Mouse (Mus musculus) embryonic facial prominence, embryonic 10.5 days (tissue): ENCODE measurements around the gene Slc6a21. TPM values are rescaled to one million over a fixed set of nuclear protein-coding genes. Genes with fewer than 3 reads are reported as not detected.

Experiments
- DNase-seq: peaks from one replicate; pipeline ENCODE4 v3.0.0-alpha.2; 2017; ENCODE audit warnings: low spot score
- H3K27ac ChIP-seq: fragments of 300-500 bp; sonication (generic); replicated peaks from 2 replicates; pipeline ENCODE4 v1.5.1; 2016; ENCODE audit warnings: mild to moderate bottlenecking
- H3K27me3 ChIP-seq: fragments of 300-500 bp; sonication (generic); replicated peaks from 2 replicates; pipeline ENCODE4 v1.6.1; 2016; ENCODE audit warnings: low read depth, mild to moderate bottlenecking; ENCODE audit not compliant: poor library complexity, severe bottlenecking
- H3K36me3 ChIP-seq: fragments of 300-500 bp; sonication (generic); replicated peaks from 2 replicates; pipeline ENCODE4 v1.6.1; 2016; ENCODE audit warnings: mild to moderate bottlenecking, moderate library complexity
- H3K4me1 ChIP-seq: fragments of 300-500 bp; sonication (generic); 2 replicates; pipeline ENCODE4 v1.6.1; 2016
- H3K4me3 ChIP-seq: fragments of 300-500 bp; sonication (generic); 2 replicates; pipeline ENCODE4 v1.5.1; 2016; ENCODE audit warnings: mild to moderate bottlenecking, moderate library complexity
- H3K9me3 ChIP-seq: fragments of 300-500 bp; sonication (generic); 2 replicates; pipeline ENCODE4 v1.6.1; 2016; ENCODE audit warnings: mild to moderate bottlenecking
- WGBS: fragments of 180-500 bp; shearing (Covaris S2); methylation state at CpG from one replicate; pipeline ENCODE4 v1.1.7; 2016; 5-methylcytosine and 5-hydroxymethylcytosine counted together
- polyA plus RNA-seq: library from polyadenylated mRNA; unstranded; fragments of >200 nt; fragmentation: Nextera tagmentation; extraction: Ambion mirVana; gene quantifications from 2 replicates; pipeline ENCODE4 v1.2.1, GENCODE M21; 2016

Slc6a21 gene
- polyA plus RNA-seq, 1 experiment from 2014 or later: not detected

GRCm38 (mm10) chr7:45332685-45333425 lies 55.5 kb downstream of the Slc6a21 start:
- peak; percentile 75 for DNase-seq
- Histone ChIP-seq H3K4me1 (peaks cover 43% of the 10 kb centered on the region), H3K4me3 (peak overlapping the region; percentile 73), H3K36me3 (no peaks in the 10 kb centered on the region), H3K27me3 (peaks cover 43% of the 10 kb centered on the region), H3K9me3 (no peaks in the 10 kb centered on the region), H3K27ac (peak overlapping the region; percentile 85)
- WGBS: 3% methylated on average over 22 of the region's 22 CpGs

DNA sequence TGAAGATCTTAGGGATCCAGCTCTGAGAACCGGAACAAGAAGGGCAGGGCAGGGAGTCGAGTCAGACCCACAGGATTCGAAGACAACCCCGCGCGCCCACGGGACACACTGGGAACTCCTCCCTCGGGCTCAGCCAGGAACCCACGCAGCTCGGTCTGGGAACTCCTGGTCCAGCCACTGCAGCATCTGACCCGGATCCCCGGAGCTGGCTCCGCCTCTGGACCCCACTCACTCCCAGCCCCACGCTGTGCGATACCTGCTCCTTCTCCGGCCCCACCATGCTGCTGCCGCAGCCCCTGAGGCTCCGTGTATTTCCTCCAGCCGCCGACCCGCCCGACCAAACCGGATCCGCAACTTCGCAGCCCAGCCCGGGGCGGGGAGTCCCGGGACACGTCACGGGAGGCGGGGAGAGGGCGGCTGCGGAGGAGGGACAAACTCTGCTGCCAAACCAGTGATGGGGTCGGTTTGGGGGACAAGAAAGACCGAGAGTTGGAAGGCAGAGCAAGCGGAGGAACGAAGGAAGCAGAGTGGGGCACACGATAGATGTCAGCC lies 56.2 kb downstream of the Slc6a21 start, which contains the start of gene Trpm4:
Gene Trpm4, minus strand, starts transcription at position 350 of the 552 bp plus-strand sequence.
- WGBS: under 1% methylated on average over 38 of the region's 38 CpGs
- Histone ChIP-seq H3K9me3 (no peaks in the 10 kb centered on the region), H3K27me3 (peaks cover 47% of the 10 kb centered on the region), H3K4me1 (peaks cover 49% of the 10 kb centered on the region), H3K4me3 (peak within 1 kb of the TSS; percentile 73), H3K36me3 (no peaks in the 10 kb centered on the region), H3K27ac (peak within 1 kb of the TSS; percentile 85)
- DNase-seq: peak; percentile 90

- H3K9me3 ChIP-seq: no peaks in the 10 kb centered on the region
- H3K27me3 ChIP-seq: peaks cover 57% of the 10 kb centered on the region
- H3K36me3 ChIP-seq: no peaks in the 10 kb centered on the region
- no peak for DNase-seq
- peak overlapping the region; percentile 73 for H3K4me3 ChIP-seq
- H3K27ac ChIP-seq: peak overlapping the region; percentile 16; the same call in 1 of the 2 replicates
- WGBS: 17% methylated on average over 3 of the region's 3 CpGs
- peaks cover 60% of the 10 kb centered on the region for H3K4me1 ChIP-seq
Measured at GRCm38 (mm10) chr7:45334605-45335004, 57.3 kb downstream of the Slc6a21 start.

DNA sequence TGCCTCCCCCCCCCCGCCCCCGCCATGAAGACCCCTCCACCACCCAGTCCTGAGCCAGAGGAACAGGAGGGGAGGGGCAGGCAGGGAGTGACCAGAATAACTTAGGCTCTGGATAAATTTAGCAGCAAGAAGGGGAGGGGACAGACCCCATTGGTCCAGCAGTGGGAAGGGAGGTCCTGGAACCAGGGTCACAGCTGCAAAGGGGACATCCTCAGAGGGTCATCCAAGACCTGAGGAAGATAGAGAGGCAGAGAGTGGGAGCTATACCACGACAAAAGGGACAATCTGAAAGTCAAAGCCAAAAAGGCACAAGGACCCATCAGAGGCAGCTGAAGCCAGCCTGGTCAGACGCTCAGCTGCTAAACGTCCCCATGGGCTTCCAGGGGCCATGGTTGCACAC lies 57.7 kb downstream of the Slc6a21 start, which contains the start of gene Hrc:
Gene Hrc, plus strand, starts transcription at position 235 of the 400 bp plus-strand sequence.
- H3K27me3 ChIP-seq: peaks cover 57% of the 10 kb centered on the region
- H3K27ac ChIP-seq: peak within 1 kb of the TSS; percentile 16; the same call in 1 of the 2 replicates
- H3K36me3 ChIP-seq: no peaks in the 10 kb centered on the region
- H3K9me3 ChIP-seq: no peaks in the 10 kb centered on the region
- DNase-seq: no peak
- WGBS: 27% methylated on average over 5 of the region's 5 CpGs
- peak within 1 kb of the TSS; percentile 73 for H3K4me3 ChIP-seq
- H3K4me1 ChIP-seq: peaks cover 65% of the 10 kb centered on the region

GRCm38 (mm10) chr7:45336319-45336718 lies 59.0 kb downstream of the Slc6a21 start:
- Histone ChIP-seq H3K36me3 (no peaks in the 10 kb centered on the region), H3K27me3 (peaks cover 57% of the 10 kb centered on the region)
- WGBS: 93% methylated on average over 4 of the region's 4 CpGs

GRCm38 (mm10) chr7:45337469-45337868 lies 60.2 kb downstream of the Slc6a21 start:
- WGBS: 9% methylated on average over 4 of the region's 4 CpGs
- Histone ChIP-seq H3K27ac (no peak overlapping the region), H3K4me3 (peak overlapping the region; percentile 75), H3K36me3 (no peaks in the 10 kb centered on the region), H3K4me1 (peaks cover 79% of the 10 kb centered on the region), H3K27me3 (peaks cover 50% of the 10 kb centered on the region), H3K9me3 (no peaks in the 10 kb centered on the region)
- no peak for DNase-seq

More at GRCm38 (mm10) chr7:45336319-45336718, 59.0 kb downstream of the Slc6a21 start:
- DNase-seq: no peak
- H3K4me1 ChIP-seq: peaks cover 77% of the 10 kb centered on the region
- H3K4me3 ChIP-seq: no peak overlapping the region
- H3K9me3 ChIP-seq: no peaks in the 10 kb centered on the region
- H3K27ac ChIP-seq: no peak overlapping the region

GRCm38 (mm10) chr7:45338161-45338911 lies 61.0 kb downstream of the Slc6a21 start:
- 1% methylated on average over 14 of the region's 14 CpGs for WGBS
- Histone ChIP-seq H3K4me3 (peak overlapping the region; percentile 75), H3K27me3 (peaks cover 56% of the 10 kb centered on the region), H3K36me3 (no peaks in the 10 kb centered on the region), H3K4me1 (peaks cover 72% of the 10 kb centered on the region), H3K9me3 (no peaks in the 10 kb centered on the region), H3K27ac (peak overlapping the region; percentile 89)
- peak; percentile 69 for DNase-seq

Other genes starting within 250 kb of the Slc6a21 start
- 13.4 and 14.9 TPM in 2 replicates for gene Prr12, start 224.6 kb upstream of the Slc6a21 start, polyA plus RNA-seq
- gene Nosip, start 215.1 kb upstream of the Slc6a21 start, polyA plus RNA-seq: 70.8 and 74.7 TPM in 2 replicates
- 23.3 and 24.4 TPM in 2 replicates for gene Prrg2, start 214.8 kb upstream of the Slc6a21 start, polyA plus RNA-seq
- gene Rcn3, start 185.3 kb upstream of the Slc6a21 start, polyA plus RNA-seq: 144 and 156 TPM in 2 replicates
- 6.0 and 7.0 TPM in 2 replicates for gene Fcgrt, start 173.7 kb upstream of the Slc6a21 start, polyA plus RNA-seq
- 1,885 and 1,917 TPM in 2 replicates for gene Rps11, start 153.1 kb upstream of the Slc6a21 start, polyA plus RNA-seq
- 1,273 and 1,282 TPM in 2 replicates for gene Rpl13a, start 148.8 kb upstream of the Slc6a21 start, polyA plus RNA-seq
- 0.31 TPM in 1 of 2 replicates, not detected in the other for gene Gm45713, start 141.3 kb upstream of the Slc6a21 start, polyA plus RNA-seq
- 0.97 and 1.8 TPM in 2 replicates for gene Flt3l, start 141.1 kb upstream of the Slc6a21 start, polyA plus RNA-seq
- 99.6 and 103 TPM in 2 replicates for gene Pih1d1, start 123.2 kb upstream of the Slc6a21 start, polyA plus RNA-seq
- 65.3 and 71.7 TPM in 2 replicates for gene Aldh16a1, start 122.9 kb upstream of the Slc6a21 start, polyA plus RNA-seq
- 0.74 and 1.2 TPM in 2 replicates for gene Slc17a7, start 113.6 kb upstream of the Slc6a21 start, polyA plus RNA-seq
- gene Gfy, start 97.9 kb upstream of the Slc6a21 start, polyA plus RNA-seq: 0.10 and 0.29 TPM in 2 replicates
- gene Pth2, start 96.5 kb upstream of the Slc6a21 start, polyA plus RNA-seq: not detected in 2 replicates
- 0.62 and 0.67 TPM in 2 replicates for gene Ccdc155, start 72.6 kb upstream of the Slc6a21 start, polyA plus RNA-seq
- gene Dkkl1, start 65.4 kb upstream of the Slc6a21 start, polyA plus RNA-seq: 1.2 and 2.0 TPM in 2 replicates
- gene Tead2, start 61.8 kb upstream of the Slc6a21 start, polyA plus RNA-seq: 394 and 421 TPM in 2 replicates
- gene Cd37, start 38.4 kb upstream of the Slc6a21 start, polyA plus RNA-seq: 0.50 and 0.88 TPM in 2 replicates
- gene Slc6a16, start 36.4 kb upstream of the Slc6a21 start, polyA plus RNA-seq: 0.28 and 0.32 TPM in 2 replicates
- 10.6 and 11.3 TPM in 2 replicates for gene Trpm4, start 56.3 kb downstream of the Slc6a21 start, polyA plus RNA-seq
- 0.31 and 0.64 TPM in 2 replicates for gene Hrc, start 57.8 kb downstream of the Slc6a21 start, polyA plus RNA-seq
- gene Ppfia3, start 89.5 kb downstream of the Slc6a21 start, polyA plus RNA-seq: 5.8 and 7.1 TPM in 2 replicates
- gene Lin7b, start 93.1 kb downstream of the Slc6a21 start, polyA plus RNA-seq: 0.24 and 1.2 TPM in 2 replicates
- 285 and 287 TPM in 2 replicates for gene Snrnp70, start 118.2 kb downstream of the Slc6a21 start, polyA plus RNA-seq
- 0.06 TPM in 1 of 2 replicates, not detected in the other for gene Kcna7, start 128.1 kb downstream of the Slc6a21 start, polyA plus RNA-seq
- 2.8 TPM in 2 replicates for gene Ntf5, start 136.2 kb downstream of the Slc6a21 start, polyA plus RNA-seq
- 0.24 and 0.70 TPM in 2 replicates for gene Lhb, start 143.3 kb downstream of the Slc6a21 start, polyA plus RNA-seq
- gene Gys1, start 157.3 kb downstream of the Slc6a21 start, polyA plus RNA-seq: 44.2 and 45.5 TPM in 2 replicates
- 227 TPM in 2 replicates for gene Ruvbl2, start 160.6 kb downstream of the Slc6a21 start, polyA plus RNA-seq
- 5,460 and 5,734 TPM in 2 replicates for gene Ftl1, start 182.4 kb downstream of the Slc6a21 start, polyA plus RNA-seq
- 243 and 247 TPM in 2 replicates for gene Bax, start 189.4 kb downstream of the Slc6a21 start, polyA plus RNA-seq
- 0.93 and 1.4 TPM in 2 replicates for gene Tulp2, start 204.4 kb downstream of the Slc6a21 start, polyA plus RNA-seq
- not detected in 2 replicates for gene Gm45808, start 209.3 kb downstream of the Slc6a21 start, polyA plus RNA-seq
- 5.7 and 7.4 TPM in 2 replicates for gene Dhdh, start 211.3 kb downstream of the Slc6a21 start, polyA plus RNA-seq
- gene Nucb1, start 232.9 kb downstream of the Slc6a21 start, polyA plus RNA-seq: 115 and 123 TPM in 2 replicates
- gene Ppp1r15a, start 248.8 kb downstream of the Slc6a21 start, polyA plus RNA-seq: 18.6 and 21.6 TPM in 2 replicates
- gene Plekha4, start 248.8 kb downstream of the Slc6a21 start, polyA plus RNA-seq: 1.9 and 2.3 TPM in 2 replicates